Mouse (Mus musculus) heart, embryonic 13.5 days (tissue): ENCODE measurements at regions not wholly inside any gene's neighbourhood (a gene's known extent, or its start where the extent isn't known, plus 50 kb on each side); places are given as distances from the start of the nearest gene placed in this dataset.

ENCODE experiments used
- ATAC-seq: fragments of 200-750 bp; cut with Nextera tagmentation; 2 replicates; pipeline ENCODE4 v1.8.0; 2017; ENCODE audit warnings: moderate TSS enrichment; ENCODE audit not compliant: insufficient number of reproducible peaks, low FRiP score, low TSS enrichment; ENCODE audit errors: extremely low read depth
- H3K27ac ChIP-seq: fragments of 300-500 bp; sonication (generic); replicated peaks from 2 replicates; pipeline ENCODE4 v1.5.1; 2015; ENCODE audit warnings: moderate library complexity, mild to moderate bottlenecking, inconsistent platforms
- H3K27me3 ChIP-seq: fragments of 300-500 bp; sonication (generic); replicated peaks from 2 replicates; pipeline ENCODE4 v1.6.1; 2015; ENCODE audit warnings: mild to moderate bottlenecking, inconsistent platforms
- H3K36me3 ChIP-seq: fragments of 300-500 bp; sonication (generic); 2 replicates; pipeline ENCODE4 v1.6.1; 2015; ENCODE audit warnings: mild to moderate bottlenecking, inconsistent platforms
- H3K4me1 ChIP-seq: fragments of 300-500 bp; sonication (generic); 2 replicates; pipeline ENCODE4 v1.6.1; 2015; ENCODE audit warnings: inconsistent platforms
- H3K4me2 ChIP-seq: fragments of 300-500 bp; sonication (generic); 2 replicates; pipeline ENCODE4 v1.6.1; 2015; ENCODE audit warnings: inconsistent platforms, mild to moderate bottlenecking, moderate library complexity
- H3K4me3 ChIP-seq: fragments of 300-500 bp; sonication (generic); 2 replicates; pipeline ENCODE4 v1.5.1; 2015; ENCODE audit warnings: moderate library complexity, mild to moderate bottlenecking, inconsistent platforms
- H3K9ac ChIP-seq: fragments of 300-500 bp; sonication (generic); 2 replicates; pipeline ENCODE4 v1.6.1; 2015; ENCODE audit warnings: inconsistent platforms, mild to moderate bottlenecking, moderate library complexity
- H3K9me3 ChIP-seq: fragments of 300-500 bp; sonication (generic); 2 replicates; pipeline ENCODE4 v1.6.1; 2016; ENCODE audit warnings: inconsistent platforms
- WGBS: fragments of 180-500 bp; shearing (Covaris S2); methylation state at CpG from one replicate; pipeline ENCODE4 v1.1.7; 2015; ENCODE audit warnings: mixed read lengths; 5-methylcytosine and 5-hydroxymethylcytosine counted together

DNA sequence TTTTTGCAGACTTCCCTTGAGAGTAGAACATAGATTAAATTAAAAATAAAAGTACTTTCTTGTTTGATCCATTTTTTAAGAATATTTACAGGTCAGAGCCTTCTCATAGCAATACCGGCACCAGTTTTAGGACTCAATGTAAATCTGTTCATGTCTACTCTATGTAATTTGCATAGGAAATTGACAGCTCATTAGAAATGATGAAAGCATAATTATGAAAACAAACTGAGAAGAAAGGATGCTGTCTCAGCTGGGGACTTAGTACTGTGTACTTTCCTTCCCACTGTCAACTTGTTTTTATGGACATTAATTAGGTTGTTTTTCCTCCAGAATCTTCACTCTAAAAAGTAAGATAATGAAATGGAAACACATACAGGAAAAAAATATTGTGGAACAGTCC, 3344.8 kb upstream of the Gm6569 start:
- Histone ChIP-seq H3K9me3 (no peaks in the 10 kb centered on the region), H3K4me2 (no peak overlapping the region), H3K9ac (no peak overlapping the region), H3K4me3 (no peak overlapping the region), H3K27ac (no peak overlapping the region), H3K4me1 (no peaks in the 10 kb centered on the region), H3K36me3 (no peaks in the 10 kb centered on the region), H3K27me3 (no peaks in the 10 kb centered on the region)
- no peak for ATAC-seq
- 86% methylated on average over 1 of the region's 1 CpGs for WGBS

DNA sequence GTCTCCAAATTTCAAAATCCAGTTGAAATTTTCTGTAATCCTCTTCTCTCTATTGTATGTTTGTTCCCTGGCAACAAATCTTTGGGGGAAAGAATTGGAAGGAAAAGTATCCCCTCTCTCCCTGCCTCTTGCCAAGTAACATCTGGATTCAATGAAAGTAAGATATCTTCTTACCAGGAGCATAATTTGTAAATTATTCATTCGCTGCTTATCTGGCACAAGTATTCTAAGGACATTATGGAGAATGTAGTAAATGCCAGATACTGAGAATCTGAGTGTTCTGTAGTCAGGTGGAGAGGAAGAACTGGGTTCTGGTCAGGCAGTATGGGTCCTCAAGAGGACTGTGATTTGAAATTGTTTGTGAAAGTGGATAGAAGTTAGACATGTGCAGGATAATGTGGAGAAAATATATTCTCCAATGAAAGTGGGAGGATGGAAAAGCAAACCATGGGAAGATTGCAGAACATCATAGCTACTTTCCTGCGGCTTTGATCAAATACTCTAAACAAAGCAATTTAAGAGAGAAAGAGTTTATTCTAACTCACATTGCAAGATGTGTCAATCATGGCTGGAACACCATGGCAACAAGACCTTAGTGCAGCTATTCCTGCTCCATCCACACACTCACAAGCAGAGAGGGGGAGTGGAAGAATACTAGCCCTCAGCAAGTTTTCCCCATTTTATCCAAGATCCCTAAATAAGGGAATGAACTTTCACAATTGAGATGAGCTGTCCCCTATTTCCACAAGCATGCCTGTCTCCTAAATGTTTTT, 3327.1 kb upstream of the Gm6569 start:
- Histone ChIP-seq H3K9ac (no peak overlapping the region), H3K9me3 (no peaks in the 10 kb centered on the region), H3K4me1 (no peaks in the 10 kb centered on the region), H3K36me3 (no peaks in the 10 kb centered on the region), H3K4me3 (no peak overlapping the region), H3K27me3 (no peaks in the 10 kb centered on the region), H3K27ac (no peak overlapping the region), H3K4me2 (no peak overlapping the region)
- no peak for ATAC-seq
- 68% methylated on average over 2 of the region's 2 CpGs for WGBS

DNA sequence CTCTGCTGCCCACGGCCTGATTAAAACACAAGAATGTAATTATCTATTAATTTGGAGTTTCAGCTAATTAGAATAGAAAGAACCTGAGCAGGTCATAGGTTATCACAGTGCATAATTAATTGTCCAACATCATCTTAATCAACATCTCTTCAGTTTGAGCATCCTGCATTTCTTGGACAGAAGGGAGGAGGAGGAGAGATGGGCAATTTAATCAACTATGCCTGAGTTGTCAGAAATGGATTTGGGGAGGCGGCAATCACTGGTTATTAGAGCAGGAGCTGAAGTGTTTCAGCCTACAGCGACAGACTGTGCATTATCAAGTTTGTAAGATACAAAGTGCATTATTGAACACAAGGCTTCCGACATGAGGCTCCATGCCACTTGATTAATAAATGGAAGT, 3313.8 kb upstream of the Gm6569 start:
- no peaks in the 10 kb centered on the region for H3K36me3 ChIP-seq
- no peak overlapping the region for H3K27ac ChIP-seq
- H3K27me3 ChIP-seq: no peaks in the 10 kb centered on the region
- no peak overlapping the region for H3K4me2 ChIP-seq
- H3K4me3 ChIP-seq: no peak overlapping the region
- ATAC-seq: no peak
- H3K9ac ChIP-seq: no peak overlapping the region
- no peaks in the 10 kb centered on the region for H3K9me3 ChIP-seq
- no peaks in the 10 kb centered on the region for H3K4me1 ChIP-seq
- WGBS: 70% methylated on average over 4 of the region's 4 CpGs

DNA sequence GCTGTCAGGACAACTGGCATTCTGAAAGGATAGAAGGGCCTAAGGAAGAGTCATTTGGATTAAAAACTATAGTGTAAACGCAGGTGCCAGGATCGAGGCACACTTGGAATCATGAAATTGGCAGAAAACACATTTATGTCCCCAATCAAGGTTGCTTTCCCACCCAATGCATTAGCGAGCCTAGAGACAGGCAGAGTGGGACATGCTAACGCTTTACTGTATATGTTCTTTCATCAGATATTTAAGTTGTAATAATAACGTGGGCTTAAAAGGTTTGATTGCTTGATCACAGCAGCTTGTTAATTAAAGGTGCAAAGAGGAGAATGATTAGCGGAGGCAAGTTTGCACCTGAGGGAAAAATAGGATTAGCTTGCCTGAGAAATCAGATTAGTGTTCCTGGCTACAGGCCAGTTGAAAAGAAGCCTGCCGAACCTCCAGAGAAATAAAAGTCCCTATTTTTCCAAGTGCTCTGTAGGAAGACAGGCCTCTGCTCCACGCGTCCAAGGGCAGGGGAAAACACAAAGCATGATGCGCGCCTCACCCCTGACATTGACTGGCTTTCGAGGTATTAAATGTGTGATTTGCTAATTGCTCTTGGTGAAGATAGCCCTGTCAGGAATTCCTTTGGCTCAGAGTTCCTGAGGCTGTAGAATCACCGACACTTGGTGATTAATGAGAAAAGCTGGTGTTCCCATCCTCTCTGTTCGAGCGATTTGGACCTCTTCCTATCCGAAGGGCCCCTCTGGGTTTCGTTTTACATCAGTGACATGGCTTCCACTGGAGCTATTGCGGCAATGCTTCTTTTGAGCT, 3279.4 kb upstream of the Gm6569 start:
- Histone ChIP-seq H3K4me3 (peak overlapping the region; percentile 24; the same call in 1 of the 2 replicates), H3K36me3 (no peaks in the 10 kb centered on the region), H3K9ac (0 out of 2 replicates have a peak overlapping the region, but pooled peaks have one; percentile 33), H3K27me3 (no peaks in the 10 kb centered on the region), H3K4me2 (peak overlapping the region; percentile 56), H3K4me1 (no peaks in the 10 kb centered on the region), H3K9me3 (no peaks in the 10 kb centered on the region), H3K27ac (no peak overlapping the region)
- WGBS: 39% methylated on average over 18 of the region's 18 CpGs
- no peak for ATAC-seq

DNA sequence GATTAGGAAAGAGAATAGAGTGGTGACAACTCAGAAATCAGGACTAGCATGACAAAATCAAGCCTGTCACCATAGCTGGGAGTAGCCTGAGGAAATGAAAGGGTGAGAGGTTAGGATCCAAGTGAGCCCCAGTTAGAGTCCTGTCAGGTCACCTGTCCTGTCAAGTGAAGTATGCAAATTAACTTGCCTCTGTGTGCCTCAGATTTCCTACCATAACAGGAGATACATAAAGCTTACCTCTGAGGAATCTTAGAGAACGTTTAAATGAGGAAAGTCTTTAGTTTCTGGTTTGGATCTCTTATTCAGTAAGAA, 3278.8 kb upstream of the Gm6569 start:
- H3K4me2 ChIP-seq: peak overlapping the region; percentile 56
- H3K4me3 ChIP-seq: no peak overlapping the region

DNA sequence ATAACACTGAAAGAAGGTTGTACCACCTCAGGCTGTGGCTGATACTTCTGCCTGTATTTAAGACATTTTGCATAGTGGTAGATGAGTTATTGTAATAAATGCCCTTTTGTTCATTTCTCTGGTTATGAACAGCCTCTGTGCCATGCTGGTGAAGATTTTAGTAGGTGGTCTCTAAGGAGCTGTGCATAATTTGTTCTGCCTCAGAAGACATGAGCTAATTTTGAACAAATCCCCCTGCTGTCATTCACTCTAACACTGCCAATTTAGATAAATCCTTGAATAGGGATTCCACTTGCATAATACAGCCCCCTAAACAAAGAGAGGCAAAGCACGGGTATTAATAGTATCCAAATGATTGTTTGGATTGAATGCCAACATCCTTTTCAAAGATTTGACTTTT, 3240.1 kb upstream of the Gm6569 start:
- no peaks in the 10 kb centered on the region for H3K4me1 ChIP-seq
- no peaks in the 10 kb centered on the region for H3K27me3 ChIP-seq
- no peak for ATAC-seq
- no peak overlapping the region for H3K9ac ChIP-seq
- H3K9me3 ChIP-seq: no peaks in the 10 kb centered on the region
- H3K27ac ChIP-seq: no peak overlapping the region
- no peak overlapping the region for H3K4me2 ChIP-seq
- H3K36me3 ChIP-seq: no peaks in the 10 kb centered on the region
- WGBS: 43% methylated on average over 1 of the region's 1 CpGs
- H3K4me3 ChIP-seq: no peak overlapping the region

More for the DNA sequence above, 3278.8 kb upstream of the Gm6569 start:
- WGBS: 54% methylated on average over 1 of the region's 1 CpGs
- ATAC-seq: no peak
- H3K27me3 ChIP-seq: no peaks in the 10 kb centered on the region
- no peaks in the 10 kb centered on the region for H3K36me3 ChIP-seq
- H3K9me3 ChIP-seq: no peaks in the 10 kb centered on the region
- H3K4me1 ChIP-seq: no peaks in the 10 kb centered on the region
- H3K27ac ChIP-seq: no peak overlapping the region
- no peak overlapping the region for H3K9ac ChIP-seq

DNA sequence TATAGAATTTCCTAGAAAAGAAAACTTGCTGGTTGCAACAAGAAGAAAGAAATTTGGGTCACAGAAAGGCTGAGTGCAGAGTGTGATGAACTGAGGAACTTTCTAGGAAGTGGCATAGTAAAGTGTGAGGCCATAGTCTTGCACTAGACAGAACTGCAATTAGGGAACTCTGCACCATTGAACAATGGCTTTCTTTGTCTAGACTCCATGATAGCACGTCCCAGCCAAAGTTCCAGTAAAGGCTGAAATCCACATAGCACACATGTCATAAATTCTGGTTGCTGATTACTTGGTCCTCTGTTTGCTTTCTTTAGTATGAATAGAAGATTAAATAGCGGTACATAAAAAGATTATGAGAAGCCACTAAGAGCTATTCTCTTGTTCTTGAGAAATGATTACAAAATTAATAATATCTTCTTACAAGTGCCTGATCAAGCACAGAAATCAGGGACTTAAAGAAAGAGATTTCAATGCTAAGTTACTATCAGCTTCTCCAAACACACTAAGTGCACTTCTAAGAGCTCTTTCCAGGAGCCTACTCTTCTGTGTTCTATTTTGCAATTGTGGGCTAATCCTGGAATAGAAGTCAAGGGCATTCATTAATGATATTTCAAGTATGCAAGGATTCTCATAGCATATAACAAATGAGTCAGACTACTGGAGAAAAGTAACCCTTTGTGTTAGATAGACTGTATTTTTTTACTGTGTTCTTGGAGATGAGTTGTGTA, 3233.4 kb upstream of the Gm6569 start:
- ATAC-seq: no peak
- Histone ChIP-seq H3K4me2 (no peak overlapping the region), H3K4me3 (no peak overlapping the region), H3K9me3 (no peaks in the 10 kb centered on the region), H3K36me3 (no peaks in the 10 kb centered on the region), H3K27ac (no peak overlapping the region), H3K27me3 (no peaks in the 10 kb centered on the region), H3K9ac (no peak overlapping the region), H3K4me1 (no peaks in the 10 kb centered on the region)
- WGBS: 49% methylated on average over 2 of the region's 2 CpGs

DNA sequence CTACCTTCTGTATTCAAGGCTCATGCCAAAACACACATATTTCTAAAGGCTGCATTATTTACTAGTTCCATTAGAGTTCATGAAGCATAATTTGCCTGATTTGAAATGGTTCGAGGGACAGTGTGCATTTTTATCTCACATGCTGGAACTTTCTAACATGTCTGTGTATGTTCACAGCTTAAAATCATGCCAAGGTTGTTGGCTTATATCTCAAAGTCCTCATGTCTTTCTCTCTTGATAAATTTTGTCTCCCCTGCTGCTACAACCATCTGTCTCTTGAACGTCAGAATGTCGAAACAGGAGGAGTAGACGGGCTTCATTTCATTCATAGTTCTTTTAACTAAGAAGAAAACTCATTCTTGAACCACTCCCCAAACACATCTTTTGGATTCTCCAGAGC, 3229.1 kb upstream of the Gm6569 start:
- Histone ChIP-seq H3K9ac (no peak overlapping the region), H3K27me3 (no peaks in the 10 kb centered on the region), H3K36me3 (no peaks in the 10 kb centered on the region), H3K4me1 (no peaks in the 10 kb centered on the region), H3K4me3 (no peak overlapping the region), H3K4me2 (no peak overlapping the region), H3K9me3 (no peaks in the 10 kb centered on the region), H3K27ac (no peak overlapping the region)
- no peak for ATAC-seq
- WGBS: 78% methylated on average over 4 of the region's 4 CpGs

DNA sequence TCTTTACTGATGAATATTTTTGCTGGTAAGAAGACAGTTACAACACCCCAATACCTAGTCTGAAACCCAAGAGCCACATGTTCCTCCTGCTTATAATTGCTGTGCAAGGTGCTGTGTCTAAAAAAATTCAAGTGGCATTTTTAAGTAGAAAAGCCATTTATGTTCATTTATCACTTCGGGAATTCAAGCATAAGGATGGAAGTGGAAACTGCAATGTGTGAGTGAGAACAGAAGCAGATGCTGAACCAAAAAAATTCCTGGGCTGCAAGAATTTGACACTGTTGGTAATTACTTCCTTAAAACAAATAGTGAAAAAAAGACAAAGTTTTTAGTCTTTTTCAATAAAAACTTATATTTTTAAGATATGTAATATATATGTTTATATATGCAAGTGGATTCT, 3227.5 kb upstream of the Gm6569 start:
- no peak overlapping the region for H3K4me3 ChIP-seq
- no peak overlapping the region for H3K9ac ChIP-seq
- H3K4me2 ChIP-seq: no peak overlapping the region
- WGBS: 81% methylated on average over 1 of the region's 1 CpGs
- H3K4me1 ChIP-seq: no peaks in the 10 kb centered on the region
- H3K36me3 ChIP-seq: no peaks in the 10 kb centered on the region
- H3K9me3 ChIP-seq: no peaks in the 10 kb centered on the region
- no peak overlapping the region for H3K27ac ChIP-seq
- no peak for ATAC-seq
- no peaks in the 10 kb centered on the region for H3K27me3 ChIP-seq

DNA sequence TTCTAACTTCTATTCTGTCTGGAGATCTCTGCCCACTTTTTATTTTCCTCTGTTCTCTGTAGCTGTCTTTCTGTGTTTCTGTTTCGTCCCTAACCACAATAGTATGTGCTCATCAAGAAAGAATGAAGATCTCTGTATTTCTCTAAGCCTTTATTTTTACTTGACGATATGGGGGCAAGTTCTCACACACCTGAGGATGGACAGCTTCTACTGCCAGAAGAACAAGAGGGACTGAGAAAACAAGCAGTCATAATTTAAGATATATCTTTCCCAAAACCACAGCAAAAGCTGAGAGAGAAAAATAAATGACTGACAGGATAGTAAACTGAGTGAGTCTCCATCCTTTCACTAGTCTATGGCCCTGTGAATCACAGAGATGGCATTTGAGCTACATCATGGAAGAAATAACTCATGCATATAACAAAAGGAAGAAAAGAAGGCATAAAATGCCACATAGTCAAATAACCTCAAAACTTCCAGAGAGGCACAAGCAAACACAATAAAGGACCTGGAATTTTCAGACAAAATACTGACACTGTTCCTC, 3216.2 kb upstream of the Gm6569 start:
- ATAC-seq: no peak
- Histone ChIP-seq H3K27ac (no peak overlapping the region), H3K9ac (no peak overlapping the region), H3K4me3 (no peak overlapping the region), H3K4me2 (no peak overlapping the region), H3K9me3 (no peaks in the 10 kb centered on the region), H3K27me3 (no peaks in the 10 kb centered on the region), H3K4me1 (no peaks in the 10 kb centered on the region), H3K36me3 (no peaks in the 10 kb centered on the region)
- WGBS: 60% methylated on average over 2 of the region's 2 CpGs

DNA sequence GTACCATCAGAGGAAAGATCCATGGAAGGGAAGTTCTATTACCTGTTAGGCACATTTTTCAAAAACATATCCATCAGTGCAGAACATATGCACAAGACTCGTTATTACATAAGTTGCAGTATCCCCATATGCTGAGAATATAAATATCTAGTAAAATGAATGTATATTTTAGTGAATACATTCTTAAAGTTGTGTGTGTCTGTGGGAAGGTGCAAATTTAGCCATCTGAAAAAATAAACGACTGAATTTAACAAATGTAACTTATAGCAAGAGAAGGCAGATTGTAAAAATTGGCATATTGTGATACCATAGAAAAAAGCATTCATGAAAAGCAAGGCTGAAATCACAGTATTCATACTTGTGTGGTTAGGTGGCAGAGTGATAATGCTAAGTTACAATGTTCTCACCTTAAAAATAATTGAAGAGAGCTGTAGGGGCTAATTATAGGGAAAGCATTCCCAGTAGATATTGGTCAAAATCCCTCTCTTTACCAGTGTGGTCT, 3193.3 kb upstream of the Gm6569 start:
- Histone ChIP-seq H3K27ac (no peak overlapping the region), H3K9ac (no peak overlapping the region), H3K9me3 (no peaks in the 10 kb centered on the region), H3K27me3 (no peaks in the 10 kb centered on the region), H3K4me2 (no peak overlapping the region), H3K4me1 (no peaks in the 10 kb centered on the region), H3K36me3 (no peaks in the 10 kb centered on the region), H3K4me3 (no peak overlapping the region)
- 72% methylated on average over 2 of the region's 2 CpGs for WGBS
- no peak for ATAC-seq
